Mouse (Mus musculus) MEL (cell line): ENCODE measurements around the gene Opcml.

ENCODE experiments used
- CHD2 ChIP-seq: IDR thresholded peaks from 2 replicates; pipeline ENCODE4 v1.6.1; 2011; ENCODE audit warnings: low read length, improper control_type of control experiment
- CTCF ChIP-seq, 3 experiments: IDR thresholded peaks in 2 of 3; conservative IDR thresholded peaks in 1 of 3; 2 replicates each; pipeline ENCODE4 v1.5.1; 2011 to 2012; ENCODE audit warnings: low read length in 3 of 3, low read depth in 2 of 3, mild to moderate bottlenecking in 2 of 3, improper control_type of control experiment in 1 of 3, inconsistent platforms in 1 of 3, mixed read lengths in 1 of 3, moderate library complexity in 1 of 3; ENCODE audit not compliant: control insufficient read depth in 1 of 3, insufficient read depth in 1 of 3, poor library complexity in 1 of 3, severe bottlenecking in 1 of 3
- EP300 ChIP-seq, 2 experiments: IDR thresholded peaks; 2 replicates each; pipeline ENCODE4 v1.6.1; 2011; ENCODE audit warnings: improper control_type of control experiment in 2 of 2, low read length in 2 of 2, low read depth in 1 of 2, mild to moderate bottlenecking in 1 of 2
- HCFC1 ChIP-seq: IDR thresholded peaks from 2 replicates; pipeline ENCODE4 v1.6.1; 2012; ENCODE audit warnings: low read depth, mild to moderate bottlenecking, inconsistent platforms, low read length, improper control_type of control experiment, moderate library complexity
- MAFK ChIP-seq: IDR thresholded peaks from 2 replicates; pipeline ENCODE4 v1.6.1; 2011; ENCODE audit warnings: low read depth, mild to moderate bottlenecking, low read length, improper control_type of control experiment, borderline replicate concordance
- POLR2A ChIP-seq, 2 experiments: IDR thresholded peaks; 2 replicates each; pipeline ENCODE4 v1.6.1; 2011 to 2012; ENCODE audit warnings: low read length in 2 of 2, mild to moderate bottlenecking in 2 of 2, control low read depth in 1 of 2, improper control_type of control experiment in 1 of 2, low read depth in 1 of 2, moderate library complexity in 1 of 2; ENCODE audit not compliant: control insufficient read depth in 1 of 2, insufficient read depth in 1 of 2, poor library complexity in 1 of 2
- RAD21 ChIP-seq: IDR thresholded peaks from 2 replicates; pipeline ENCODE4 v1.6.1; 2011; ENCODE audit warnings: mild to moderate bottlenecking, low read depth, low read length, improper control_type of control experiment
- USF1 ChIP-seq: IDR thresholded peaks from 2 replicates; pipeline ENCODE4 v1.6.1; 2014; ENCODE audit warnings: low read depth, mild to moderate bottlenecking, inconsistent platforms, low read length, improper control_type of control experiment, moderate library complexity
- ZKSCAN1 ChIP-seq: IDR thresholded peaks from 2 replicates; pipeline ENCODE4 v1.6.1; 2012; ENCODE audit warnings: low read depth, mild to moderate bottlenecking, inconsistent platforms, low read length, improper control_type of control experiment, moderate library complexity
- ZNF384 ChIP-seq: IDR thresholded peaks from 2 replicates; pipeline ENCODE4 v1.6.1; 2012; ENCODE audit warnings: low read depth, mild to moderate bottlenecking, inconsistent platforms, low read length, improper control_type of control experiment

GRCm38 (mm10) chr9:28197061-28197460 lies 406.5 kb downstream of the Opcml start:
- no peak for TF ChIP-seq CTCF (IDR thresholded peaks at IDR 0.05 in 2 of 3, conservative IDR thresholded peaks at IDR 0.05 in 1 of 3; ENCODE audit: control insufficient read depth in 1 of 3, insufficient read depth in 1 of 3, low read depth in 2 of 3, low read length in 3 of 3, poor library complexity in 1 of 3, severe bottlenecking in 1 of 3)
- TF ChIP-seq MAFK, result no peak
- TF ChIP-seq HCFC1, result no peak
- TF ChIP-seq USF1, result no peak
- no peak for TF ChIP-seq CHD2
- TF ChIP-seq ZNF384, result no peak
- no peak for TF ChIP-seq RAD21
- TF ChIP-seq EP300 (IDR thresholded peaks at IDR 0.05; ENCODE audit: low read depth in 1 of 2, low read length in 2 of 2), result no peak
- TF ChIP-seq POLR2A (IDR thresholded peaks at IDR 0.05; ENCODE audit: control insufficient read depth in 1 of 2, insufficient read depth in 1 of 2, low read depth in 1 of 2, low read length in 2 of 2, poor library complexity in 1 of 2), result no peak
- no peak for TF ChIP-seq ZKSCAN1
